ENCODE assay signal across 10 mouse cellular contexts in the genomic region with DNA sequence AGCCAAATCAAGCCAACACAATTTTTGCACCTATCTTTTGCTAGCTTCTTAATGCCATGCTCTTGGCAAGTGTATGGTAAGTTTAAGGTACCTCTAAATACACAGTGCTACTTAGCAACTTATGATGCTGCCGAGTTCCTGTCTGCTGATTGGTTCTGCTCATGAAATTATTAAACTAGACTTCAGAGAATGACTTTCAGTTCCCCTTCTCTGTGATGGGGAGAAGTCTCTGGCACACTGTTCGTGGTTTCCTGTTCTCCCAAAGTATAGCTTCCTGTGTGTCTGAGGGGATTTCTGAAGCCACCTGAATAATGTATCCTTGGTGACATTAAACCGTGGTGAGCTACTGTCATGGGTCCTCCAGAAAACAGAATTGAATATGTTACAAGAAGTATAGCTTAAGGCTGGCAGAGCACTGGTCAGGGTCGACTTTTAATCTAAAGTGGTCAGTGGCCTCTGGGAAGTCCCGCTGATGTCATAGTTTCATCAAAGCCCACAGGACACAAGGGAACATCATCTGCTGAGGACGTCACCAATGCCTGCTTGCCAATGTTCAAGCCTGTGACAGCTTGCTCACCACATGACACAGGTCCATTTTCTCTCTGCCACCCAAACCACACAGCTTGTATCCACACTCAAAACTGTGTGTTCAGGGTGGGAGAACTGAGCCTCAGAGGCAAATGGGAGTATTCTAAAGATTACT. TPM values are rescaled to one million over a fixed set of nuclear protein-coding genes. Genes with fewer than 3 reads are reported as not detected.
DNase-seq lines count a peak whose midpoint lies in the region; ATAC-seq and TF ChIP-seq lines count a peak whose summit lies in the region.
"Had no signal": no experiment of that assay in that cellular context is flagged by ENCODE, and none has a peak within 500 bp of the region (broad histone marks: within the 10 kb centered on the region; RNA-seq: fewer than 3 reads in every experiment).

No protein-coding gene starts in this region.

- peaks cover 8% of the 10 kb centered on the region for H3K9me3 ChIP-seq in megakaryocyte, embryonic 14.5 days
- no peaks in the 10 kb centered on the region for H3K9me3 ChIP-seq in hindbrain, embryonic 12.5 days (replicated peaks)

- WGBS in thymus, adult 2 months = 7% methylated on average over 6 of the region's 6 CpGs
- WGBS in hindbrain, embryonic 12.5 days = 77% methylated on average over 6 of the region's 6 CpGs

- ATAC-seq in hindbrain, embryonic 12.5 days (ENCODE audit: low FRiP score) = no peak

- peak overlapping the region; percentile 44 for H3K27ac ChIP-seq in bone marrow macrophage, adult 2 months (ENCODE audit: insufficient read depth, low read depth, low read length)
- peak overlapping the region; percentile 29; the same call in 1 of the 2 replicates for H3K27ac ChIP-seq in thymus, adult 2 months (ENCODE audit: control insufficient read depth, insufficient read depth, low read length)
- H3K27ac ChIP-seq in hindbrain, embryonic 12.5 days = no peak overlapping the region

- peak; percentile 5 to 10 for DNase-seq in cerebellum, postnatal 36 days
- DNase-seq in cerebellum, adult 11-12 months = no peak
- peak; percentile 81 for DNase-seq in 416B (ENCODE audit: low read depth)
- DNase-seq in layer of hippocampus, adult 11-12 months (ENCODE audit: low spot score) = peak; percentile 85
- peak; percentile 54 for DNase-seq in thymus, adult 2 months

- no peak for TF ChIP-seq CTCF in bone marrow macrophage, adult 2 months (IDR thresholded peaks at IDR 0.05; ENCODE audit: low read depth, low read length)
- no peak for TF ChIP-seq CTCF in thymus, adult 2 months (IDR thresholded peaks at IDR 0.05; ENCODE audit: borderline replicate concordance, control insufficient read depth, extremely low read depth, insufficient read depth, low read length, poor library complexity)

- no peak overlapping the region for H3K4me3 ChIP-seq in bone marrow macrophage, adult 2 months (ENCODE audit: insufficient read depth, low read length)
- peak overlapping the region; percentile 73 for H3K4me3 ChIP-seq in megakaryocyte, embryonic 14.5 days (replicated peaks)
- H3K4me3 ChIP-seq in thymus, adult 2 months (ENCODE audit: control insufficient read depth, insufficient read depth, low read length) = no peak overlapping the region
- H3K4me3 ChIP-seq in hindbrain, embryonic 12.5 days = no peak overlapping the region
- H3K4me3 ChIP-seq: myocyte had no signal

- H3K9ac ChIP-seq in hindbrain, embryonic 12.5 days = no peak overlapping the region

- no peak overlapping the region for H3K4me2 ChIP-seq in hindbrain, embryonic 12.5 days (replicated peaks)

- H3K36me3 ChIP-seq in megakaryocyte, embryonic 14.5 days (replicated peaks; ENCODE audit: low read length) = no peaks in the 10 kb centered on the region
- no peaks in the 10 kb centered on the region for H3K36me3 ChIP-seq in thymus, adult 2 months (ENCODE audit: control insufficient read depth, insufficient read depth, low read length)
- H3K36me3 ChIP-seq in hindbrain, embryonic 12.5 days = no peaks in the 10 kb centered on the region

- H3K27me3 ChIP-seq in megakaryocyte, embryonic 14.5 days (replicated peaks) = peaks cover 22% of the 10 kb centered on the region
- H3K27me3 ChIP-seq in thymus, adult 2 months (ENCODE audit: control insufficient read depth, insufficient read depth, low read length) = no peaks in the 10 kb centered on the region
- no peaks in the 10 kb centered on the region for H3K27me3 ChIP-seq in hindbrain, embryonic 12.5 days

- TF ChIP-seq POLR2A in bone marrow macrophage, adult 2 months (IDR thresholded peaks at IDR 0.05; ENCODE audit: borderline replicate concordance, low read depth, low read length) = no peak
- no peak for TF ChIP-seq POLR2A in thymus, adult 2 months (IDR thresholded peaks at IDR 0.05; ENCODE audit: control insufficient read depth, extremely low read depth, insufficient read depth, low read length, poor library complexity)

- peaks cover 24% of the 10 kb centered on the region for H3K4me1 ChIP-seq in bone marrow macrophage, adult 2 months (ENCODE audit: control insufficient read depth, insufficient read depth, low read length)
- H3K4me1 ChIP-seq in megakaryocyte, embryonic 14.5 days = peaks cover 34% of the 10 kb centered on the region
- H3K4me1 ChIP-seq in thymus, adult 2 months (replicated peaks; ENCODE audit: control insufficient read depth, insufficient read depth, low read length) = no peaks in the 10 kb centered on the region
- H3K4me1 ChIP-seq in hindbrain, embryonic 12.5 days = no peaks in the 10 kb centered on the region

RNA-seq across cellular contexts. Expression of a gene that starts 6.9 kb away (rescaled TPM):
- 0.41 and 0.71 TPM in 2 replicates for polyA plus RNA-seq in bone marrow macrophage, adult 2 months (2012; ENCODE audit: insufficient read depth, insufficient read length, missing spikeins)
- not detected in 2 replicates for polyA plus RNA-seq in megakaryocyte, embryonic 14.5 days (2012; ENCODE audit: insufficient read depth, low replicate concordance)
- polyA plus RNA-seq in thymus, adult 2 months (2012; rRNA removed) = 1.3 and 1.4 TPM in 2 replicates
- not detected in 2 replicates for polyA plus RNA-seq in hindbrain, embryonic 12.5 days (2016; fragmentation: Nextera tagmentation; extraction: Ambion mirVana)
- polyA plus RNA-seq: heart, embryonic 14.5 days; myocyte had no signal

RNA-seq across cellular contexts. Expression of a gene that starts 22.3 kb away (rescaled TPM):
- 0.31 TPM in 1 of 2 replicates, not detected in the other for polyA plus RNA-seq in bone marrow macrophage, adult 2 months (2012; ENCODE audit: insufficient read depth, insufficient read length, missing spikeins)
- not detected in 2 replicates for polyA plus RNA-seq in megakaryocyte, embryonic 14.5 days (2012; ENCODE audit: insufficient read depth, low replicate concordance)
- 7.6 and 10.0 TPM in 2 replicates for polyA plus RNA-seq in thymus, adult 2 months (2012; rRNA removed)
- polyA plus RNA-seq in hindbrain, embryonic 12.5 days (2016; fragmentation: Nextera tagmentation; extraction: Ambion mirVana) = 0.06 TPM in 1 of 2 replicates, not detected in the other
- polyA plus RNA-seq: heart, embryonic 14.5 days; myocyte had no signal

RNA-seq across cellular contexts. Expression of a gene that starts 29.2 kb away (rescaled TPM):
- polyA plus RNA-seq in bone marrow macrophage, adult 2 months (2012; ENCODE audit: insufficient read depth, insufficient read length, missing spikeins) = not detected in 2 replicates
- not detected in 2 replicates for polyA plus RNA-seq in megakaryocyte, embryonic 14.5 days (2012; ENCODE audit: insufficient read depth, low replicate concordance)
- 0.54 and 0.83 TPM in 2 replicates for polyA plus RNA-seq in thymus, adult 2 months (2012; rRNA removed)
- not detected in 2 replicates for polyA plus RNA-seq in hindbrain, embryonic 12.5 days (2016; fragmentation: Nextera tagmentation; extraction: Ambion mirVana)
- polyA plus RNA-seq: heart, embryonic 14.5 days; myocyte had no signal

RNA-seq across cellular contexts. Expression of a gene that starts 42.1 kb away (rescaled TPM):
- 1,267 and 1,387 TPM in 2 replicates for polyA plus RNA-seq in bone marrow macrophage, adult 2 months (2012; ENCODE audit: insufficient read depth, insufficient read length, missing spikeins)
- polyA plus RNA-seq in megakaryocyte, embryonic 14.5 days (2012; ENCODE audit: insufficient read depth, low replicate concordance) = 2.8 TPM in 1 of 2 replicates, not detected in the other
- 492 and 666 TPM in 2 replicates for polyA plus RNA-seq in thymus, adult 2 months (2012; rRNA removed)
- 1.5 and 1.7 TPM in 2 replicates for polyA plus RNA-seq in hindbrain, embryonic 12.5 days (2016; fragmentation: Nextera tagmentation; extraction: Ambion mirVana)
- polyA plus RNA-seq: myocyte had no signal

RNA-seq across cellular contexts. Expression of a gene that starts 50.9 kb away (rescaled TPM):
- polyA plus RNA-seq in bone marrow macrophage, adult 2 months (2012; ENCODE audit: insufficient read depth, insufficient read length, missing spikeins) = 0.95 TPM in 1 of 2 replicates, not detected in the other
- not detected in 2 replicates for polyA plus RNA-seq in megakaryocyte, embryonic 14.5 days (2012; ENCODE audit: insufficient read depth, low replicate concordance)
- 1.2 and 1.4 TPM in 2 replicates for polyA plus RNA-seq in thymus, adult 2 months (2012; rRNA removed)
- polyA plus RNA-seq in hindbrain, embryonic 12.5 days (2016; fragmentation: Nextera tagmentation; extraction: Ambion mirVana) = 1.9 and 2.5 TPM in 2 replicates
- polyA plus RNA-seq: heart, embryonic 14.5 days; myocyte had no signal
